Mouse (Mus musculus): ENCODE measurements at regions not wholly inside any gene's neighbourhood (a gene's known extent, or its start where the extent isn't known, plus 50 kb on each side); places are given as distances from the start of the nearest gene placed in this dataset.

DNA sequence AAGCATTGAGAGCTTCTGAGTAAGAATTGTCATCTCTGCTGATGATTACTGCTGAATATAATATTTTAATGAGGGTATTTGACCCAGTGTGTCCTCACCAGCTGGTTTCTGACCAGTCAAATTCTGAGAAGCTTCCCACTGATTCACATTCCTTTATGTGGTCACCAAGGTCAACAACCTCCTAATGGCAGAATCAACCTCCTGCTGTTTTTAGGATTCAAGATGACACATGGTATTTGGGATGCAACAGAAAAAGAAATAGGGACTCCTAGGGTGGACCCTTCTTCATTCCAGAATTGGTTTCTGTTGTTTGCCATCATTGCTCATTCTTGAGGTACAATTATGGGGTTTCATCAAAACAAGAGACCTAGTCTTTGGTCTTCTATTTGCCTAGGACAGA lies 629.6 kb downstream of the Ccdc50 start:
- H3K9ac ChIP-seq: no peak overlapping the region
- H3K4me2 ChIP-seq (replicated peaks): no peak overlapping the region
- ATAC-seq (ENCODE audit: low FRiP score, low read depth): no peak
- H3K36me3 ChIP-seq: no peaks in the 10 kb centered on the region
- no peak overlapping the region for H3K4me3 ChIP-seq
- H3K27ac ChIP-seq: no peak overlapping the region
- H3K27me3 ChIP-seq (replicated peaks): no peaks in the 10 kb centered on the region
- no peaks in the 10 kb centered on the region for H3K4me1 ChIP-seq
- no peaks in the 10 kb centered on the region for H3K9me3 ChIP-seq

DNA sequence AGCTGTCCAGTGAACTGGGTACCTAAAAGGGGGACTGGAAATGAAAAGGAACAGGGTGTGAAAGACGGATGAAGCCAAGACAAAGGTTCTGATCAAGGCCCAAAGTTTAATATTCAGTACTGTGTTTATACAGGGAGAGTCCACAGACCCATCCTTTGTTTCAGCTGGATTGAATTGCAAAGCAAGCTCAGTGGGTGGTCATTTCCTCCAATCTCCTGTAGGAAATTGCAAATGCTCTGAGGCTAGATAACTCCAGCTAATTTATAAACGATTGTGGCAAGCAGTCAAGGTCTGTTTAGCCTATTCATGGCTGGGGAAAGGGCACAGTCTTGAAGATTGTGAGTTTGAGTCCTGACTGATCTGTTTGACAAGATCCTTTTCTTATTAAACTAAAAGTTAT lies 650.3 kb downstream of the Ccdc50 start:
- 28% methylated on average over 2 of the region's 2 CpGs for WGBS
- no peaks in the 10 kb centered on the region for H3K36me3 ChIP-seq
- H3K9ac ChIP-seq: no peak overlapping the region
- H3K4me3 ChIP-seq: no peak overlapping the region
- no peak overlapping the region for H3K27ac ChIP-seq
- ATAC-seq (ENCODE audit: low FRiP score, low read depth): no peak
- no peaks in the 10 kb centered on the region for H3K9me3 ChIP-seq
- H3K27me3 ChIP-seq (replicated peaks): no peaks in the 10 kb centered on the region
- H3K4me1 ChIP-seq: no peaks in the 10 kb centered on the region
- H3K4me2 ChIP-seq (replicated peaks): no peak overlapping the region

DNA sequence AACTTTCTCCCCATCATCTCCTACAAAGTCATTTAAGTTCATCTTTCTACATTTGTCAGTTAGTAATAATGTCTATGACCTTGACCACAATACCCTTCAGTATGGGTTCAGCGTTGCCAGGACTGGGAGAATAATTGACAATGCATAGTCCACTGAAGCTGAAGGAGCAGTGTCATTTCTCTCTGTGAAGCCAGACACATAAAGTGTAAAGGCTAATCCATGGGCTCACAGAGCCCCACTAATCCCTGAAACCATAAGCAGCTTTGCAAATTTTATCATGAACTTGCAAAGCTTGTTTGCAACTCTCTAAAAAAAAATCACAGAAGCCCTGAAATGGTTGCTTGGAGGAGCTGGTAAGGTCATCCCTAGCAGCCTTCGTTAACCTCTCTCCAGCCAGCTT lies 654.4 kb downstream of the Ccdc50 start:
- WGBS: 69% methylated on average over 2 of the region's 2 CpGs
- H3K27ac ChIP-seq: no peak overlapping the region
- H3K4me3 ChIP-seq: no peak overlapping the region
- H3K27me3 ChIP-seq (replicated peaks): no peaks in the 10 kb centered on the region
- no peak for ATAC-seq (ENCODE audit: low FRiP score, low read depth)
- H3K4me1 ChIP-seq: no peaks in the 10 kb centered on the region
- no peak overlapping the region for H3K9ac ChIP-seq
- no peaks in the 10 kb centered on the region for H3K36me3 ChIP-seq
- no peaks in the 10 kb centered on the region for H3K9me3 ChIP-seq
- no peak overlapping the region for H3K4me2 ChIP-seq (replicated peaks)

DNA sequence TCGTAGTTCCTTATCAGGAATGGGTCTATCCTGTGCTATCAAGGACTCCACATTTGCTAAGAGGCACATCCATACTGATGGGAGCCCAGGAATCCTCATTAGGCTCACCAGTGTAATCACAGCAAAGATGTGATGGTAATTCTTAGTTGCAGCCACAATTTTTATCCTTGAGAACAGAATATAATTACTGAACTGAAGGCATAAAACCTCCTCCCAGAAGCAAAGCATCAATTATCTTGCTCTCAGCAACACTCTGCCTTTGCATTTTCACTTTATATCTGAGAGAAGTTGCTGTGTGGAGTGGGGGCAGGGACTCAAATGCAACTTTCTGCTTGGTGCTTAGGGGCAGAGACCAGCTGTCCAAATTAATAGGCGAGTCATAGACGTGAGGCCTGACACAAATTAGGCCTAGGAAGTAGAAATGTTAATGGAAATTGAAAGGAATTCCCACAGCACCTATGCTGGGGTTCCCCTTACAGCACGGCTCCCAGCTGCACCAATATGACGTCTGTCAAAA lies 676.2 kb downstream of the Ccdc50 start:
- H3K4me3 ChIP-seq: no peak overlapping the region
- no peaks in the 10 kb centered on the region for H3K4me1 ChIP-seq
- peak; percentile 58; the same call in 1 of the 2 replicates for ATAC-seq (ENCODE audit: low FRiP score, low read depth)
- 57% methylated on average over 5 of the region's 5 CpGs for whole genome bisulfite sequencing
- no peaks in the 10 kb centered on the region for H3K36me3 ChIP-seq
- H3K9ac ChIP-seq: no peak overlapping the region
- H3K9me3 ChIP-seq: no peaks in the 10 kb centered on the region
- H3K27me3 ChIP-seq (replicated peaks): no peaks in the 10 kb centered on the region
- no peak overlapping the region for H3K4me2 ChIP-seq (replicated peaks)
- H3K27ac ChIP-seq: no peak overlapping the region

DNA sequence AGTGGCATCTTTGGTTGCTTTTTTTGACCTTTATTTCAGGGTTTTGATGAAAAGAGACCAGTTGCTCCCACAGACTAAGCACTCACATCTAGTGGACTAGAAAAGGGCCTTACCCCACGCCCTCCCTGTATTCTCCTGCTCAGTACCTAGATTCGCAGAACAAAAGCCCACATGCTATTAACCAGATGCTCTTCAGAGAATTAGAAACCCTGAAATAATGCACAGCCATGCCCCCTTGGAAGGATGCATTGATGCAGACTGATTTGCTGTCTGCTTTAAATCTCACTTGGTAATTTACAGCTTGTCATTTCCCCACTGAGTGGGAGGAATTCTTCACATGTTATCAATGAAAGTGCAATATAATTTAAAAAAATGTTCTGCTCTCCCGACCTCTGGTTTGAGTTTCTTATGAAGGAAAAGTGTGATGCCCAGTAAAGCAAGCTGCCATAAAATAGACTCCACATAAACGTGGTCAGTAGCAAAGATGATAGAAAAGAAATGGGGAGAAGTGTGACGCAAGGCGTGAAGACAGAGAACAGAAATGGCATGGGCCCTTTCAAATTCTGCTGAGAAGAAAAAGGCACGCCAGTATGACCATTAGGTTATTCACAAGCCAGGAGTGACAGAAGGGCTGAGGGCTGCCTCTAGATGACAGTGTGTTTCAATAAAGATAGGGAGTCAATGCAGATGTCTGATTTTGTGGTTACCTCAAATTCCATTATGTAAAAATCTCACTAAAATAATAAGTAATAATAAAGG lies 669.8 kb downstream of the Fgf12 start:
- H3K9ac ChIP-seq: no peak overlapping the region
- no peak overlapping the region for H3K27ac ChIP-seq
- H3K9me3 ChIP-seq: no peaks in the 10 kb centered on the region
- no peaks in the 10 kb centered on the region for H3K27me3 ChIP-seq (replicated peaks)
- H3K4me2 ChIP-seq (replicated peaks): no peak overlapping the region
- no peaks in the 10 kb centered on the region for H3K36me3 ChIP-seq
- WGBS: 26% methylated on average over 7 of the region's 7 CpGs
- H3K4me1 ChIP-seq: no peaks in the 10 kb centered on the region
- ATAC-seq (ENCODE audit: low FRiP score, low read depth): peak; percentile 44; the same call in 1 of the 2 replicates
- H3K4me3 ChIP-seq: no peak overlapping the region

DNA sequence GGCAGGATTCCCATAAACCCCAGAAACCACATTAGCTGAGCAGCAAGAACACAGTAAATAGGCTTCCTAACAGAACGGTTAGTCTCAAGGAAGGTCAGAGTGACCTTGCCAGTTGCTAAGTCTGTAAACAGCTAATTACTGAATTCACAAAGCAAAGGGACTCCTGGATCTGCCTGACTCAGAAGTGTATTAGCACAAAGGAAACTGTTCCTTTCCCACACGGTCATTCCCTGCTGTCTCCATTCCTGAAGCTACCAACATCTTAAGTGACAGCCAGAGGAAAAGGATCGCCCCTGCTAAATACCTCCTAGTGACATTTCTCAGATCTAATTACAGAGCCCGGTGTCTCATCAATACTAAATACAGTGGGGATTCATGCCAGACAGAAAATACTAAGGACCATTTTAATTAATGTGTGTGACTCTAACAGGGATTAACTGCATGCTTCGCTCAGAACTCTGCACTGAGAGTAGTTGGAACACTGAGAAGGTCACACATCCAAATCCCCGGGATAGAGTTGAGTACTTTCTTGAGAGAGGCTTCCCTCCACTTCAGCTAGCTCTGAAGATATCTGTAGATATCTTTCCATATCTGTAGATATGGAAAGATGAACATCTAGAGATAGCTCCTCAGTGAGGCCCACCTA lies 663.3 kb downstream of the Fgf12 start:
- H3K27ac ChIP-seq: no peak overlapping the region
- no peak for ATAC-seq (ENCODE audit: low FRiP score, low read depth)

DNA sequence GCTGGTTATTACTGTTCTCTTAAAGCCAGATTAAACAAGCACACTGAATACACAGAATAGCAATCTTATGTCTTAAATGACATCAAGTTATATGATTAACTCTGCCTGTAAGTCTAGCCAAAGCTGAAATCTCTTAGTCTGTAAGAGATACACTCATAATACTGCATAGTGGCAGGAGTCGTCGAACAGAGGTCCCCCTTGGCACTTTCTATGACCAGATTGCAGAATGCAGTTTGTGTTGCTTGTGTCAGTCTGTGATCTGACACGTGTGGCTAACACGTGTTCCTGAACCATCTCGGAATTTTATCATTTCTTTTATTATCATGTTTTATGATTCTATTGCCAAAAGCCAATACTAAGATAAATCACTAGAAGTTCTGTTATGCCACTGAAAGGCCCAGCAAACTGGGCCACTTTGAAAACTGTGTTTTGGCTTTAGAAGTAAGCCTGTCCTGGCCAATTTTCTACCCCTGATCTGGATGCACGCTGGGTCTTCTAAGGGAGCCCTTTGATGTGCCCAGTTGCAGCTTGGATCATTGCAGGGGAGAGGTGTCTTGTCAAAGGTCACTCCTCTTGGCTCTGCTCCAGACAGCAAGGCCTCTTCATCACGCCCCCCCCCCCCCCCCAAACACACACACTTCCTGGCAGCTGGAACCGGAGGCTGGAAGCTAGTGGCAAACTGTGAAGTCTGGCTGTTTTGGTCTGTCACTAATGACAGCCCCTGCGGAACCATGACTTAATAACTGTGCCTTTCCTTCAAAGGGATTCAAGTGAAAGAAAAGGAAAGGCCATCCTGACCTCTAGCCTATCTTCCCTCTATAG lies 648.4 kb downstream of the Fgf12 start:
- Histone ChIP-seq H3K27me3 (replicated peaks) (no peaks in the 10 kb centered on the region), H3K4me3 (no peak overlapping the region), H3K4me1 (0 out of 2 replicates have a peak, but pooled peaks cover 2% of the 10 kb centered on the region), H3K9ac (no peak overlapping the region), H3K27ac (no peak overlapping the region), H3K9me3 (no peaks in the 10 kb centered on the region), H3K36me3 (no peaks in the 10 kb centered on the region), H3K4me2 (replicated peaks) (no peak overlapping the region)
- ATAC-seq (ENCODE audit: low FRiP score, low read depth): no peak
- WGBS: 40% methylated on average over 9 of the region's 9 CpGs

More for the DNA sequence above, 663.3 kb downstream of the Fgf12 start:
- Histone ChIP-seq H3K4me1 (no peaks in the 10 kb centered on the region), H3K4me3 (no peak overlapping the region), H3K9me3 (no peaks in the 10 kb centered on the region), H3K27me3 (replicated peaks) (no peaks in the 10 kb centered on the region), H3K9ac (no peak overlapping the region), H3K4me2 (replicated peaks) (no peak overlapping the region), H3K36me3 (no peaks in the 10 kb centered on the region)
- 72% methylated on average over 6 of the region's 6 CpGs for WGBS

DNA sequence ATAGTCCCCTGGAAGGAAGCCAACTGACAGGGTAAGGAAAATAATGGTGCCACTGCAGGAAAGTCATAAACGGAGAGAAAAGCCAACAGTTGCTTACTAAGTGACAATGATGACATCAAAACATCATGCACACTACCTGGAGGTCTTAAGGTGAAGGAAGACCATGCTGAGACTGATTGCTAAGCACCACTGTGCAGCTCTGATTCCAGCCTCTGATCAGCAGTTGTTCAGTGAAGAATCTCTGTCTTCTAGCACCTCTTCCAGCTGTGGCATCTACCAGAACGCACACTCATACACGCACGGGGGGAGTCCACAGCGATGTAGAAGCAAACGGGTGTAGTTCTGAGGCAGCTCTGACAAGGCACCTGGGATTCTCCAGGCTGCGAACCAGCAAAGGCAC lies 647.8 kb downstream of the Fgf12 start:
- Histone ChIP-seq H3K9me3 (no peaks in the 10 kb centered on the region), H3K4me3 (no peak overlapping the region), H3K27me3 (replicated peaks) (no peaks in the 10 kb centered on the region), H3K27ac (no peak overlapping the region), H3K4me1 (0 out of 2 replicates have a peak, but pooled peaks cover 2% of the 10 kb centered on the region), H3K4me2 (replicated peaks) (no peak overlapping the region), H3K9ac (no peak overlapping the region), H3K36me3 (no peaks in the 10 kb centered on the region)
- no peak for ATAC-seq (ENCODE audit: low FRiP score, low read depth)
- WGBS: 67% methylated on average over 7 of the region's 7 CpGs

DNA sequence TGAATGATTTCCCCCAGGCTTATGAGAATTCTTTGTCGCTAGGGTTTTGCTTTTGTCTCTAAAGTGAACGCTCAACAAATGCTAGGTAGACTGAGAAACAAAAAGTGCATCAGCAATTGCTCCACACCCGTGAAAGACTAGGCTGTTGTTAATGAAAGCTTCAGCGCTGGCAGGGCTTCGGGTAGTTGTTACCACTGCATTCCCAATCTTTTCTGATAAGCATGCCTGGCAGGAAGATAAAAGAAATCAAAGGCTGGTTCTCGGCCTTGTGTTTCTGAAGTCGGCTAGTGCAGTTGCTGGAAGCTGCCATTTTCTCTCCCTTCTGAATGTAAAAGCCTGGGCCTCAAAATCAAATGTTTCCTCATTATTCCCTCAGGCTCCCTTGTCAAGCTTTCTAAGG lies 647.0 kb downstream of the Fgf12 start:
- no peak overlapping the region for H3K27ac ChIP-seq
- no peaks in the 10 kb centered on the region for H3K9me3 ChIP-seq
- H3K27me3 ChIP-seq (replicated peaks): no peaks in the 10 kb centered on the region
- no peak overlapping the region for H3K9ac ChIP-seq
- no peak overlapping the region for H3K4me2 ChIP-seq (replicated peaks)
- H3K36me3 ChIP-seq: no peaks in the 10 kb centered on the region
- ATAC-seq (ENCODE audit: low FRiP score, low read depth): no peak
- WGBS: 65% methylated on average over 7 of the region's 7 CpGs
- no peak overlapping the region for H3K4me3 ChIP-seq
- H3K4me1 ChIP-seq: 0 out of 2 replicates have a peak, but pooled peaks cover 2% of the 10 kb centered on the region

DNA sequence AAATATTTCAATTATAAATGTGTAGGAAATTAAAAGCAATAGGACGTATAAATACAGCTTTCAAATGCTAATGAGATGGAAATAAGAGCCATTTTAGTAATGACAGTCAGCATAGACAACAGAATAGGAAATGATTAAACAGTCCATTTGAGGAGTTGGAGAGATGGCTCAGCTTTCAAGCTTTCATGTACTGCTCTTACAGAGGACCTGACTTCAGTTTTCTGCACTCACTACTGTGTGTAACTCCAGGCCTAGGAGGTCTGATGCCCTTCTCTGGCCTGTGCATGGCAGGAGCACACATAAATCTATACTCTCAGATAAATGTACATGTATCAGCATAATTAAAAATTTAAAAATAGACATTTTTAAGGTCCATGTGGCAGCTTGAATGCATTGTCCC lies 643.1 kb downstream of the Fgf12 start:
- Histone ChIP-seq H3K36me3 (no peaks in the 10 kb centered on the region), H3K4me1 (no peaks in the 10 kb centered on the region), H3K27ac (no peak overlapping the region), H3K9ac (no peak overlapping the region), H3K27me3 (replicated peaks) (no peaks in the 10 kb centered on the region), H3K4me3 (no peak overlapping the region), H3K4me2 (replicated peaks) (no peak overlapping the region), H3K9me3 (no peaks in the 10 kb centered on the region)
- 58% methylated on average over 1 of the region's 1 CpGs for WGBS
- no peak for ATAC-seq (ENCODE audit: low FRiP score, low read depth)
